Comparison of ENCODE assay signal across 23 mouse cellular contexts in the genomic region with DNA sequence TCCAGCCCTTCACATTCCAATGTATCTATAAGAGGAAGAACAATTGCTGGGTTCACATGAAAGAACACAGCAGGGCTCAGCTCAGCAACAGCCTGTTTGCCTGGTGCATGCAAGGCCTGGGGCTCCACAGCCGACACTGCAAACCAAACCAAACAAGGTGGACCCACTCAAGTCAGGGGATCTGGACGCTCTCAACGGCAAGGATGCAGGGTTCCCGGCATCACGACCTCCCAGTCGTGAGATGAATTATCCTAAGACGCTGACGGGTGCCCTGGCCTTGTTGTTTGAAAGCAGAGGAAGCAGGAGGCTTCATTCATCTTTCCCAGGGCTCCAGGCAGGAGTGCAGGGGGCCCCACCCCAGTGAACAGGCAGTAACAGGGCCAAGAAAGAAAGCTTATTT.
"Had no signal": no experiment of that assay in that cellular context is flagged by ENCODE, and none has a peak within 500 bp of the region (broad histone marks: within the 10 kb centered on the region; RNA-seq: fewer than 3 reads in every experiment).

No protein-coding gene starts in this region.

- H3K27me3 ChIP-seq: heart, embryonic 13.5 days; heart, embryonic 15.5 days; intestine, embryonic 15.5 days had no signal

- H3K36me3 ChIP-seq: heart, embryonic 15.5 days; hindbrain, embryonic 10.5 days; hindbrain, embryonic 12.5 days; intestine, embryonic 15.5 days; limb, embryonic 10.5 days; limb, embryonic 12.5 days; liver, embryonic 13.5 days had no signal

- DNase-seq: gastrocnemius, adult 2 months; gastrocnemius, postnatal 10 days; gastrocnemius, postnatal 25 days; heart, adult 2 months; heart, postnatal 14 days; heart, postnatal 4 days; kidney, adult 18-20 months; kidney, adult 8-10 months; kidney, postnatal 10 days; kidney, postnatal 25 days; kidney, postnatal 4 days; liver; liver, embryonic 13.5 days had no signal

- H3K9me3 ChIP-seq: heart, embryonic 13.5 days; heart, embryonic 15.5 days; hindbrain, embryonic 10.5 days; hindbrain, embryonic 12.5 days; intestine, embryonic 15.5 days; limb, embryonic 10.5 days; limb, embryonic 12.5 days; liver, embryonic 13.5 days had no signal

- H3K9ac ChIP-seq: heart, embryonic 13.5 days; heart, embryonic 15.5 days; hindbrain, embryonic 12.5 days; hindbrain, embryonic 14.5 days; intestine, embryonic 15.5 days; limb, embryonic 12.5 days; liver, embryonic 13.5 days had no signal

- H3K27ac ChIP-seq: gastrocnemius, adult 2 months; heart, adult 2 months; heart, embryonic 13.5 days; heart, embryonic 15.5 days; hindbrain, embryonic 10.5 days; hindbrain, embryonic 12.5 days; hindbrain, embryonic 14.5 days; intestine, embryonic 15.5 days; layer of hippocampus, adult 2 months; left cerebral cortex, adult 2 months; limb, embryonic 10.5 days; limb, embryonic 12.5 days; liver, embryonic 13.5 days had no signal

- H3K4me3 ChIP-seq: gastrocnemius, adult 2 months; heart, adult 2 months; heart, embryonic 13.5 days; heart, embryonic 15.5 days; hindbrain, embryonic 10.5 days; hindbrain, embryonic 12.5 days; intestine, embryonic 15.5 days; layer of hippocampus, adult 2 months; left cerebral cortex, adult 2 months; limb, embryonic 10.5 days; limb, embryonic 12.5 days; liver, embryonic 13.5 days had no signal
